Mouse (Mus musculus): ENCODE results near the gene Prex1. TPM values are rescaled to one million over a fixed set of nuclear protein-coding genes. Genes with fewer than 3 reads are reported as not detected.

Gene Prex1
- polyA plus RNA-seq (2012; rRNA removed), result 22.8 and 24.8 TPM in 2 replicates

DNA sequence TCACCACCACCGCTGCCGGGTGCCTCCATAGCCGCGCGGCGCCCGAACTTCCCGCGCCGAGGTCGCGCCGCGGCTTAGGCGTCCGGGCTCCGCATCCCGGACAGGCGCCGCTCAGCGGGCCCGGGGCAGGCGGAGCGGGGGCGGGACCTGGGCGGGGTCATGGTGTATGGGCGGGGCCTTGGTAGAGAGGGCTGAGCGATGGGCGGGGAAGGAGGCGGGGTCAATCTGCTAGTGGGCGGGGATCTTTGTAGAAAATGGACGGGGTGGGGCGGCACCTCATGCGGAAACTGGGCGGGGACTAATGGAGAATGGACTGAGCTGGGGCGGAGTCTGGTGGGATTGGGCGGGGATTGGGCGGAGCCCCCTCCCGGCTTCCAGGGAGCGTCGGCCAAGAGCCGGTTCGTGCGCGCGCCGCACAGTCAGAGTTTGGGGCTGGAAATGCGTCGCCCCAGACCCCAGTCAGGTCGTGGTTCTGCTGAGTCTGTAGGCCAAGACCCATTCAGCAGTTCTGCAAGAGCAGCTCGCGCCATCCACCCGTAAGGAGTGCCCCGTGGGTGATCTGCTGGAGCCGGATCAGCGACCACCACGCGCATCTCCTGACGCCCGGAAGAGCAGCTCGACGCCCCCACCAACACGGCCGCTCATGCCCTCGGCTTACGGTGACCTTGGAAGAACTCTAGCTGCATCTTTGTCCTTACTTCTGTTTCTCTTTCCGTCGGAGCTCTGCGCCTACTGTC is at the start of gene Prex1:
Gene Prex1 (minus strand): TSS at position 143 of the 737 bp plus-strand sequence.

Other genes starting within 250 kb of the Prex1 start
- gene Trp53rkb, start 78.7 kb upstream of the Prex1 start, polyA plus RNA-seq (2012; rRNA removed), result 3.5 and 4.5 TPM in 2 replicates
- gene Arfgef2, start 91.8 kb upstream of the Prex1 start, polyA plus RNA-seq (2012; rRNA removed), result 16.2 and 16.3 TPM in 2 replicates
- gene Cse1l, start 192.2 kb upstream of the Prex1 start, polyA plus RNA-seq (2012; rRNA removed), result 5.2 and 7.2 TPM in 2 replicates

All from colon, adult 2 months (tissue).